Mouse (Mus musculus) ovary, adult 10 weeks (tissue): Measurements from ENCODE around the gene Slc12a7. TPM values are rescaled to one million over a fixed set of nuclear protein-coding genes. Genes with fewer than 3 reads are reported as not detected.

Experiments
- polyA plus RNA-seq: library from polyadenylated mRNA; stranded (reverse); fragments of 350-450 nt; fragmentation: Illumina TruSeq; extraction: RNeasy Lipid Tissue Mini Kit (QIAGEN cat#74804); gene quantifications from one replicate; pipeline ENCODE4 v1.2.3, GENCODE M21; 2014

The Slc12a7 gene
- 10.7 TPM for polyA plus RNA-seq

GRCm38 (mm10) chr13:73732742-73733700 lies at the start of gene Slc12a7:
Gene Slc12a7, plus strand, starts transcription at chr13:73733094.

GRCm38 (mm10) chr13:73704694-73705325 lies 28.1 kb upstream of the Slc12a7 start, which contains the start of gene Slc6a19:
Gene Slc6a19, minus strand, starts transcription at chr13:73704865.

GRCm38 (mm10) chr13:73847465-73847836 lies 114.6 kb downstream of the Slc12a7 start, which contains the start of gene Nkd2:
Gene Nkd2, minus strand, starts transcription at chr13:73847631.

Other genes with a start within 250 kb of the Slc12a7 start
- gene Slc6a3, start 196.3 kb upstream of the Slc12a7 start, polyA plus RNA-seq: not detected
- 91.9 TPM for gene Clptm1l, start 129.1 kb upstream of the Slc12a7 start, polyA plus RNA-seq
- 2.5 TPM for gene Tert, start 106.2 kb upstream of the Slc12a7 start, polyA plus RNA-seq
- not detected for gene Slc6a18, start 55.1 kb upstream of the Slc12a7 start, polyA plus RNA-seq
- not detected for gene Slc6a19, start 28.2 kb upstream of the Slc12a7 start, polyA plus RNA-seq
- gene Nkd2, start 114.5 kb downstream of the Slc12a7 start, polyA plus RNA-seq: 3.5 TPM
- 32.4 TPM for gene Trip13, start 204.7 kb downstream of the Slc12a7 start, polyA plus RNA-seq
- gene Brd9, start 204.7 kb downstream of the Slc12a7 start, polyA plus RNA-seq: 36.2 TPM
- not detected for gene Zdhhc11, start 230.8 kb downstream of the Slc12a7 start, polyA plus RNA-seq